Mouse (Mus musculus) lung, postnatal 14 days (tissue): ENCODE data around the gene Pum3.

Experiments used
- DNase-seq: peaks from one replicate; pipeline ENCODE4 v3.0.0; 2021

Pum3 gene

DNA sequence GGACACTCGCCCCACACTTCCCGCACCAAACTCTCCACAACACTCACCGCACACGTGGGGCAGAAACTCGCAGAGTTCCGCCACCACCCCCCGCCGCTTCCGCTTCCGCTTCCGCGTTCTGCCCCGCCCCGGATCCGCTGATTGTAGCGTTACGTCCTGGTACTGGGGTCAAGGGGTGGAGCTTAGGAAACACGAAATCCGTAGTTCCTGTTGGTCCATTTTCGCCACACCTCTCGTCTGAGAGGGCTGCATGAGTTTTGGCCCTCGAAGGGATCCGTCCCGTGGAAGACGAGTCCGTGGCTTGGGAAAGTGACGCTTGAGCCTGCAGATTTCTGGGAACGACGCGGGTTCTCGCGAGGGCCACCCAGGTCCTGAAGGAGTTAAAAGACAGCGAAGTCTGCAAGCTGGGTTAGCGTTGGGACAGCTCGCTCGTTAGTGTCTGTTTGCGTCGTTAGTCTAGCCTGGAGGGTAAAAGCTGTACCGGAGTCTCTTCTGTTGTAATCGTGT, at the start of gene Pum3:
Pum3 (minus strand) TSS at position 81 of the 507 bp plus-strand sequence.
- peak; percentile 94 for DNase-seq

DNA sequence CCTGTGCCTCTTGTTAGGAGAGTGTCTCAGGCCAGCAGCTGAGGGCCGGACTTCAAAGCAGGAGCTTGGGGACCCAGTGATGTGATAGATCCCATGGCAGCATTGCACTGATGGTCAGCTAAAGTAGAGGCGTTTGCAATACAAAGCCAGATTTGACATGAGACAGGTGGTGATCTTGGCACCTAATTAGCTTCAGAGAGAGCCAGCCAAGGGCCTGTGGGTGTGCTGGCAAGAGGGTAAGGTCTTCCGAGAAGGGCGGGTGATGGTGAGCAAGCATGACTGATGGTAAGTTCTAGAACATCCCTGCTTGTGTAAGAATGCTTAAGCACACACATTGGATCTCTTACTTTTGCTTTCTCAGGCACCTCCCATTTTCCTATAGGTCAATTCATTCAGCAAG, 37.1 kb upstream of the Pum3 start:
- peak; percentile 10 for DNase-seq

DNA sequence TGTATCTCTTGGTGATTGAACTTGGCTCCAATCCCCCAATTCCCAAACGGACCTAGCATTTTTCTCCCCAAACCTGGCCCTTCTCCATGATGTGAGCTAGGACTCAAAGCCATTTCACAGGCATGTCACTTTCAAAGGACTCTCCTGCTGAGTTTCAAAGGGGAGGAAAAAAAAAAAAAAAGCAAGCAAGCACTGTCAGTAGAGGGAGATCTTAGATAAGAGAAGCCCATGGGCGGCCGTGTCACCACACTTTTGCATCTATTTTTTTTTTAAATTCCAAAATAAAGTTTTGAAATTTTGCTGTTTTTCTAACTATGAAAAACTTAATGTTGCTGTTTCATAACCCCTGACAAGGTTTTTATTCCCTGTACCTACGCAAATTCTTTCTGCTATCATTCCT, 33.0 kb upstream of the Pum3 start:
- no peak for DNase-seq

DNA sequence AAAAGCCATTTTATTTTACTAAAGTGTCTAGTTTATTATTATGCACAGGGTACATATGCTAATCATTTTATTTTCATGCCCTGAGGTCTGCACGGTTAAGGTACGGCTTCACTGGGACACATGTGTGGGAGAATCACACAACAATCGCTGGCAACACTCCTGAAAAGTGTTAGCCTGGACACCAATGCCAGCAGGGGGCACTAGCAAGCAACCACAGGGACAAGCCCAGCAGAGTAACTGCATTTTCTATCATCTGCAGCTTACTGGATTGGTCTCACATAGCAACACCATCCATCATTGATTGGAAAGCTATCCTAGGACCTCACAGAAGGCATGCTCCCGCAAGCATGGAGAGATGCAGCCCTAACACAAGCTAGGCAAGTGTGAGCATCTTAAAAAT, 20.8 kb upstream of the Pum3 start:
- DNase-seq = peak; percentile 74

DNA sequence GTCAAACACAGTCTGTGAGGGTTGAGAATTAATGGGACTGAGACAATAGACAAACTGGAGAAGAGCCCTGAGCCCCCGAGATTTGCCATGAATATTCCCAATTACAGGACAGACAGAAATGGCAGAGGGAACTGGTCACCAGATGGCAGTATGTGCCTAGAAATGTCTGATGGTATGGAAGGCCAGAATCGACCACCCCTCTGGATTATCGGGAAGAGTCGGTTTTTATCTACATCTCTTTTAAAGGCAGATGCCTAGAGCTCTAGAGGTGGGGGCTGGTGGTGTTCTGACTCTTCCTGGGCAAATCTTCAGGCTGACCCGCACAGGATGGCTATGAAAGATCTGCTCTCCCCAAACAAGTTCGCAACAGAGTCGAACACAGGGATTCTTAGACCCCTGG, 17.9 kb upstream of the Pum3 start:
- peak; percentile 25 for DNase-seq

DNA sequence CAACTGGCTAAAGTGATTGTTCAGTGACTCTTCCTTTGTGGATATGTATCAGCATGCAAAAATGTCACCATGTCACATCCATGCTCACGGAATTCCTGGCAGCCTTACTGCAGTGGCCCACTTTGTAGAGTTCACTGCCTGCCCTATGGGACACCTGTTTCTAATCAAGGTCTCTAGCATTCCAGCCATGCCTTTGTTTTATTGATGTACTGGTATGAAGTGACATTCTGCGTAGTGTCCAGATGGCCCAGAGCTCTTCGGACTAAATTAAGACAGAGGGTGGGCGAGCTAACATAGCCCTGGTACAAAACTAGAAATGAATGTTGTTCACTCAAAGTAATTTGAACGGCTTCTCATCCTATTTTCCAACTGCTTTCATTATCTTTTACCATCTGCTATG, 11.5 kb upstream of the Pum3 start:
- DNase-seq = no peak

DNA sequence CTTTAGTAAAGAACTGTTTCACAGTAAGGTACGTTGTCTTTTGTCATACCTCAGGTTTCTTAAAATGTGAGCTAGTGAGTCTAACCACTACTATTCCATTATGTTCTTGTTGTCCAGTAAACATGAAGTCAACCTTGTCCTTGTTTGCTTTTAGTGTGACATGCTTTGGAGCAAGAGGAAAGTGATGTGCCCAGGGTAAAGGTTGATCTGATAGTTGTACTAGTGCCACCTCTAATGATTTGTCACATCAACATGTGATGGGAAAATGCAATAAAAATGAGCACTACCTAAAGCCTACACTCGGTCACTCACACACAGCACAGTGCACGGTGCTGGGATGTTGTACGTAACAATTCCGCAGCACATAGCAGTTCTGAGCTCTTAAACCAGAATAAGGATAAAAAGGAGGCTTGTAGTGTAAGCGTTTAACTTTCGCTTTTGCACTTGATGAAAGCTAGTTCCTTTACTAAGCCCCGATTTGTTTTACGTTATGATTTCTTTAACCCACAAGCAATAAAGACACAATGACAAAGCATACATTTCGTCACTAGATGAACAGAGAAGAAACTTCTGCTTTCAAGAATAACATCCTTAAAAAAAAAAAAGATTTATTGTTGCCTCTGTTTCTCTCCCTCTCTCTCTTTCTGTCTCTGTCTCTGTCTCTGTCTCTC, 8.5 kb upstream of the Pum3 start:
- no peak for DNase-seq

DNA sequence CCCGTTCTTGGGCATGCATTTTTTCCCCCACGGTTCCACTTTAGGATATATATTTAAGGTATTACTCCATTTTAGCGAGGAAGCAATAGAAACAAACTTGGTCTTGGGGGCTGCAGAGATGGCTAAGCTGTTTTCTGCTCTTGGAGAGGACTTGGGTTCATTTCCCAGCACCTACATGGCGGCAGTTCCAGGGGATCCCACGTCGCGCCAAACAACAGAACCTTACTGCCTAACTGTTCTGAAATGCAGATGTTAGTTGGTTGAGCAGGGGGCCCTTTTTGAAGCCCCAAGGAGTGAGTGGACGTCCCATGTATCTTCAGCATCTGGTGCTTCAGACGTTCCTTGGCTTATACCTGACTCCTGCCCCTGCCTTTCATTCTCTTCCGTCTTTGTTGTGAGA, 781 bp upstream of the Pum3 start:
- DNase-seq = no peak

DNA sequence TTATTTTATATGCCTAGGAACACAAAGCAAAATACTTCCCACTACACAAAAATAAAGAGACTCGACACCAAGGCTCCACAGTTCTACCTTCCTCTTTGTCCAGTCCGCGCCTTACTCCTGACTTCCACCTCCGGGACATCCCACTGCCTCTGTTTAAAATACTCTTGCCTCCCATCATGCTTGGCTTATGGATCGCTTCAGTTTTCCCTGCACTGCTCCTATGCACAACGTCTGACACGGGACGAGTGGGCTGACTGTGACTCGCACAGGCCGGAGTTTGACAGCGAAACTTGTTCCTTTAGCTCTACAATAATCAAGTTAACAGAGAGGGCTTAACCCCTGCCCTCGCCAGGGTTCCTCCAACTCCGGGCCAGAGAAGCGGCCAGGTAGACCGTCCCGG, 344 bp downstream of the Pum3 start:
- no peak for DNase-seq

DNA sequence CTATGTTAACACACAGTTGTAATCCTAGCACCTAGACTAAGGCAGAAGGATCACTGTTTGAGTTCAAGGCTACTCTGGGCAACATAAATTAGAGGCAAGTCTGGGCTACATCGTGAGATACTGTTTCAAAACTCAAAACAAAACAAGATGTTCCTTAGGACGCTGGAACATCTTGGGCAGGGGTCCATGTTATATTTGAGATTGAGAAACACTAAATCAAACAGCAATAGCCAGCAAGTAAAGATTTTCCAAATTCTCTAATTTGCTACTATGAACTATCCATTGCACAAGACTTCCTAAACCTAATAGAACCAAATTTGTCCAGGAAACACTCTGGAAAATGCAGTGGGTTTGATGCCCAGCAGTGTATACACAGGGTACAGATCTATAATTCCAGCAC, 1.8 kb downstream of the Pum3 start:
- no peak for DNase-seq

DNA sequence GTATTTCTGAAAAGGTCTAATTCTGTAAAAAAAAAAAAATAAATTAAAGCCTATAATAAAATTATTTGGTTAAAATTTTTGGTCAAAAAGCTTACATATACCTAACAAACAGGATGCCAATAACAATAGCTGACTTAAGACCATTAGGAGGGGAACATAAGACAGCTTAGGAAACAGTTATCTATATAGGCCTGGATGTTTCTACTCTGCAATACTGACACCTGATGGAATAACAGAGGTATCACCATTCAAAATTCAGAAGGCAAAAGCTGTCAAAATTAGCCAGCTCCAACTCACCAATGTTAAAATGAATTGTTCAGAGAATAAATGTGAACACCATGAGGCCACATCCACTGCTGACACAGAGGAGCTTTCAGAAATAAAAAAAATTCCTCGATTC, 3.2 kb downstream of the Pum3 start:
- DNase-seq = no peak

DNA sequence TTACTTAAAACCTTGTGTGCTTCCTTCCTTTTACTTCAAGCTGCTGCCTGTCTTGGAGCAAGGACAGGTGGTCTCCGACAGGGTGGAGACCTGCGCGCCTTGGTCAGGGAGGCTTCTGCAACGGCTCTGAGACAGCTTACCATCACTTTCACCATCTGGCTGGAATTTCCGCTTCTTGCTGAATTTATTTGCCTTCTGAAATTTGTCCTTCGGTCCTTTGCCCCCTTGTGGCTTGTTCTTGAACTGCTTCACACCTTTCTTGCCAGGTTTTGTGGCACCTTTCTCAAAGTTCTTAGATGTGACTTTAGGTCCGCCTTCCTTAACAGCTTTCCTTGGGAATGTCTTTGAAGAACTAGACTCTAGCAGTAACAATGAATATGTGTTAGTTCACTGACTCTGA, 4.0 kb downstream of the Pum3 start:
- peak; percentile 66 for DNase-seq

DNA sequence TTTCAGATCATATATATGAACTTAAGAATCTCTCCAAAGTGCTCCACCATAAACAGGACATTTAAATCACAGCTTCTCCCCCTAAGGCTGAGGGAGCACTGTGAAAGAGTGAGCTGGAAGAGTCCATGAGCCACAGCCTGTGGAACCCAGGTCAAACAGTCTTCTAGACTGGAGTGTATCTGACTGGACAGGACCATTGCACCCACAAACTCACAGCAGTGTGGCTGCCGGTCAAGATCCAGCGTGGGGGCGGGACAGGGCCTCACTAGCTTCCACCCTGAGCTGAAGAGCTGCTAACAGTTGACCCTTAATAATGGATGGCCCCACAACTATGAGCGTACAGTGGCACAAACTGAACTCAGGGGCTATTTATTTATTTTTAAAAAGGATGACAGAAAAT, 12.2 kb downstream of the Pum3 start:
- no peak for DNase-seq

DNA sequence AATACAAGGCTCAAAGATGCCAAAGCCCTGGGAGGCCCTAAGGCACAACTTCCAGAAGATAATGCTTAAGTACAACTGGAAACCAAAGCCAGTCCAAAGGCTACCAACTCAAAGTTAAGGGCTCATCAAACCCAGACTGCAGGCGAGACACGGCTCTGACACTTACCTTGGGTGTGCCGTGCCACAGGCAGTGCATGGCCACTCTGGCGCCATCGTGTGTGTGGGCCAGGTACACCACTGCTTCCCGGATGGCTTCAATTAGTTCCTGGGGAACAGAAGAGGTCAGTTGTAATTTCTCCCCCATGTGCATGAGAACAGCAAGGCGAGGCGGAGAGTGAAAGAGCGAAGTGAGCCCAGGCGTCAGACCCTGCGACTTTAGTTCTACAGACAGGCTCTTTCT, 13.1 kb downstream of the Pum3 start:
- peak; percentile 59 for DNase-seq

DNA sequence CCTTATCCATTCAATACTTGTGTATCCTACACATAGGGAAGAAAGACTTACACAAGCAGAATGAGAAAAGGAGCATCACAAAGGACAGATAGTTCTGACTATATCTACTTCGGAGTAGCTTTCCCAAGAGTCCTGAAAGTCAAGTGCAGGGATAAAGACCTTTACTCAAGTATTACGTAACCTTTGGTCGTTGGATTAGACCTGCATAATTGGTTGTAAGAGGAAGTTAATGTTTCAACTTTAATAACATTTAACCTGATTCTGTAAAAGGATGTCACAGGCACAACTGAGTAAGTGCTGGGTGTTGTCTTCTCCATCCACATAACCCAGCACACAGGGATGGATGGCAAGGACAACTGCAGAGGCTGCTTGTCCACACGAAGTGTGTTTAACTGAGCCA, 18.3 kb downstream of the Pum3 start:
- DNase-seq = no peak

DNA sequence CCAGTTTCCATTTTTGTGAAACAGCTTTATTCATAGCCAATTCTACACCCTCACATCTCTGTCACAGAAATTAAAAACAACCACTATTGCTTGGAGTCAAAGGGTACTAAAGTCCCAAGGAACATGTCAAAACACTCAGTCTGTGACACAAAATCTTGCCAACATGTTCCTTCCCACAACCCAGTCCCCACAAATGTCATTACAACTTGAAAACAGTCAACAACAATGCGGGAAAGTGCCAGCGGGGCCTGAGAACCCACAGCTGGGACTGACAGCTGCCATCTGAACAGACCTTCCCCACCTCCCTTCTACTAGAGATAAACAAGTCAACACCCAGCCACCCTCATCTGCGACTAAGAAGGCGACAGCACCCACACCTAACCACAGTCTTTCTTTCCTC, 18.9 kb downstream of the Pum3 start:
- peak; percentile 36 for DNase-seq

DNA sequence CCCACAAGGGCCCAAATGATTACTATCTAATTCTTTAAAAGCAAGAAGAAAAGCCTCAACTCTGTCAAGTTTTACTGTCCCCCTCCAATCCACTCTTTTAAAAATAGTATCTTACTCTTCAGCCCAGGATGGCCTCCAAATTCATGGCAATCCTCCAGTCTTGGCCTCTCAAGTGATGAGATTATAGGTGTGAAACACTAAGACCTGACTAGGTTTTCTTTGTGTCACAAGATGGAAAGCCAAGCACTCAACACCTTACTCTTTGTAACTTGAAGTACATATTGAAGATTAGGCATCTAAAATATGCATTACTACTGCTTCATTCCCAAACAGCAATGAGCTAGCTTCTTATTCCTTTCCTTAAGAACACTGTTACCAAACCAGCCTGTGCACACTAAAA, 19.8 kb downstream of the Pum3 start:
- no peak for DNase-seq

DNA sequence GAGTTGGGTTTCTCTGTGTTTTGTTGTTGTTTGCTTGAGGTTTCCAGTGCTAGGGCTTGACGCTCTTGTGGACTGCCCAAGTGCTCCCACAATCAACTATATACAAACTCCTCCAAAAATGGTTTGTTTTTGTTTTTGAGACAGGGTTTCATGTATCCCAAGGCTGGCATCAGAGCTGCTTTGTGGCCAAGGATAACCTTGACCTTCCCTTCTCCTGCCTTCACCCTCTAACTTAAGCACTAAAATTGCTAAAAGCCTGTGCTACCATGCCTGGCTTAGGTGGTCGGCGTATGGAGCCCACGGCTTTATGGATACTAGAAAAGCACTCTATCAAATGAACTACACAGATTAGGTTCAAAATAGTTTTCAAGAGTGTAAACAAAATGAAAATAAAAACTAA, 20.4 kb downstream of the Pum3 start:
- DNase-seq = no peak

DNA sequence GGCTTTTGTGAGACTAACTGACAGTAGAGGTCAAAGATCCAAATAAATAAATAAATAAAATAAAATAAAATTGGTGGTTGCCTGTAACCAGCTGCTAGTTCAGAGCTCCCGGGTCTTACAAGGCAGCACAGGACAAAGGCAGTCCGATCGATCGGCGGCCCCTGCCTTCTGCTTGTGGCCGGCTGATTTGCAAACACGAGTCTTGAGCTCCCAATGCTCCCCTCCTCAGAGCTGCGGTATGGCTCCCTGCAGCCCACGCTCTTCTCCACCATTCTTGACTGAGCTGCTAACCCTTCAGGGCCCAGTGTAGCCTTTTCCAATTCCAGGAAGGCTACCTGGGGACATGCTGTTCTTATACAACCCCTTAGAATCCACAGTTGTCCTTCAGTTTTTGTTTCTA, 31.8 kb downstream of the Pum3 start:
- no peak for DNase-seq

DNA sequence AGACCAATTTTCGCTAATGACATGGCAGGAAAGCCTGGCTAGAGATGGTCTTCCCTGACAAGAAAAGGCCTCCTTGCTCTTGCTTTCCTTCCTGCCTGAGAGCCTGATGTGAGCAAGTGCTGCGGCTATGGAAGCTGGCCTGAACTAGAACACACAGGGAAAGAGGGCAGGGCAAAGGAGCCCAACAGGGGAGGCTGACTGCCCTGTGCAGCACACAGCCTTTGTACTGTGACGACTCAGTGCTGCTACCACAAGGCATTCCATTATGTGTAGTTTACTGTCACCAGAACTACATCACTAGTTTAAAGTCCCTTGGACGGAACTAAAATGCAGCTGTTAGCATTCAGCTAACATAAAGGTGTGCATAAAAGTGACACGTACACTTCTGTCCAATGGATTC, 32.4 kb downstream of the Pum3 start:
- no peak for DNase-seq

DNA sequence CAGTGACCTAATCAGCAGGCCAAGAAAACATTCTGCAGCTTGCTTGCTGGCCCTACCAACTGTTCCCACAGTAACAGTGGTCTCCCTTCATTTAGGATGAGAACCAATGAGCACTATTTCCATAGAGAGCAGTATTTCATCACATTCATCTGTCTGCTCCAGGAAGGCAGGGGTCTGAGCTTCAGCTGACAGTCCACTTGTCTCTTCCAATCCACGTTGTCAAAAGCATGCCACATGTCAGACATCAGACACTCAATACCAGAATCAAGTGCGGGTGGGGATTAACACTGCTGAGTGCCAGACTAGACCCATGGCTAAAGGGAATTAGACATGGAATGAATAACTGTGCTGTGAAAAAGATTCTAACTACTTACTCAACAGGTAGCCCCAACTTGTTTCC, 32.9 kb downstream of the Pum3 start:
- no peak for DNase-seq

DNA sequence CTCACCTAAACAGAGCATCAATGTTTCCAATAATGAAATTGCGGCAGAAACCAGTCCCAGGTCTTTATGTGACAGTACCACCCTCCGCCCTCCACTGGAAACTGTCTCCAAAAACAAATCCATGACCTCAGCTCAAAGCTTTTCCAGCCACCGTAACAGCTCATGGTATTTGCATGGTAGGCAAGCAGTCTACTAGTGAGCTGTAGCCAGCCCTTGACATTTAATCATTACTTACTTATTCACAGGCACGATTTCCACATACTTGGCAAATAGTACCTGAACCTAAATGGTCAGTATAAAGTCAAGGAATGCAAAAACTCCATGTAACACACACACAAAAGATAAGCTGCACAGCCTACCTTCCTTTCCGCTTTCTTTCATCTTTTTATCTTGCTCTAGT, 33.7 kb downstream of the Pum3 start:
- no peak for DNase-seq

DNA sequence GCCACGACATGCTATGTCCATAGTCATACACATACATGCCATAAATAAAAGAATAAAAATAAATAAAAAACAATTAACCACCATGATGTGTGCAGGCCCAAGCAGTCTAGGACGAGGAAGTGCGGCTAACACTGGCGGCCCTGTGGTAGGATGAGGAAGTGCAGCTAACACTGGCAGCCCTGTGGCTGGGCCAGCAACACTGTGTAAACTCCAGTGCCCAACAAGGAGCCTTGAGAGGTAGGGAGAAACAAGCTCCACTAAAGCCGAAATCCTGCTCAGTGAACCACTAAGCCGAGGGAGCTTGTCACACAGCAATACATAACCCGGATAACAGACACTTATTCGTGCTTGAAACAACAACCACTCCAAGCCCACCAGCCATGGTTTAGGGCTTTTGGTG, 34.1 kb downstream of the Pum3 start:
- no peak for DNase-seq

DNA sequence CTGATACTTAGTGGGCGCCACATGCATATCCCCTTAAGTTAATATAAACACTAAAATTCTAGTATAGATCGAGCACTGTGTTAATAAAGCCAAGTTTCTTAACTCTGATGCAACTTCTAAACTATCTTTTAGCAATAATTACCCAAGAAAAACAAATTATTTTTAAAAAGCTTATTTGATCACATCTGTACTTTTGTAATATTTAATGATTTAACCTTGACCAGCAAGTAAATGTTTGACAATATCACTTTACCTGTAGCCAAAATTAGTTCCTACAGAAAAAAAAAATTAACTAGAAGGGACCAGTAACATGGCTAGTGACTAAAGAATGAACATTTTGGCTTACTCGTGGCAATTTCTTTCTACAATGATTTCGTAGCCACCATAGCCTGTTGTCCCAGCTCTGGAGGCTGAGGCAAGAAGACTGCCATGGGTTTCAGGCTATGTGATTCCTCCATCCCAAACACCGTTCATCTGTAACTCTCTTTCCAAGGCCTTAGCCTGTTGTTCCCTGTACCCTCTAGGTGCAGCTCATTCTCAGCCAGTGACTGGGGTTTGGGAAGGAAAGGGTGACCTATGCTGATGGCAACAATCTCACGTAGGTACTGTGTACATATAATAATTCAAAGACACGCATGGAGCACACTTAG, 35.2 kb downstream of the Pum3 start:
- no peak for DNase-seq

DNA sequence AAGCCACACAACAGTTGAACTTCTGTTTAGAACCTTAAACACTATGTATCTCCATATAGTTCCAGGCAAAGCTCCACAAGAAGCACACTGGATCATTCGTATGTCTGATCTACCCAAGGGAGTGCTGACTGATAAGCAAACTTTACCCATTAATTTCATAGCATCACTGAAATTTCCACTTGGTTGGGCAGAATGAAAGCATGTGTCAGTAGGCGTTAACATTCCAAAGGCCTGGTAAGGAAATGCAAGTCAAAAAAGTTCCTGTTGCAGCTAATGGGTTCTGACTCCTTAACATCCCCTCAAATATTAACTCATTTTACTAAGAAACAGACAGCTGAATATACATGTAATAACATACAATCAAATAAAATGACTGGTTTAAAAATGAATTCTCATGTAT, 37.2 kb downstream of the Pum3 start:
- DNase-seq = no peak
